Mouse (Mus musculus): ENCODE measurements around the gene Zfp14. TPM values are rescaled to one million over a fixed set of nuclear protein-coding genes. Genes with fewer than 3 reads are reported as not detected.
A peak's percentile ranks its signal among the peaks of the same experiment; 100 is the strongest.

The Zfp14 gene
- polyA plus RNA-seq, 1 experiment from 2014 or later = 8.7 TPM

DNA sequence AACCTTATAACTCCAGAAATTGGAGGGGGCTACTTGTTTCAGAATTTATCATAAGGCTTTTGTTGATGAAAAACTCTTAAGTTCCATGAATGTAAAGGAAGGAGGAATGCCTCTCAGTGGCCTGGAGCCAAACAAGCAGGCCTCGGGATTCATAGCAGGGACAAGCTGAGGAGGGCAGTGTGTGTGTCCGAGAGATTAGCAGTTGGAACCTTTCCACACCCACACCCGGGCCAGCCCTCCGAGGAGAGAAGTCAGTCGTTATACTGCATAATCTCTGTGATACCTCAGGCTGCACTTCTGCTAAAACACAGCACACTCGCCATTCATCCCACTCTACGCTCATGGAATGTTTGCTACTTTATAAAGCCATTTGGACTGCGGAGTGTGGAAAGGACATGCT, 27.4 kb downstream of the Zfp14 start:
- no peak overlapping the region for H3K4me2 ChIP-seq (replicated peaks)
- H3K4me1 ChIP-seq = no peaks in the 10 kb centered on the region
- H3K36me3 ChIP-seq = peaks cover 66% of the 10 kb centered on the region
- no peaks in the 10 kb centered on the region for H3K9me3 ChIP-seq
- H3K4me3 ChIP-seq = no peak overlapping the region
- no peaks in the 10 kb centered on the region for H3K27me3 ChIP-seq (replicated peaks)
- no peak overlapping the region for H3K9ac ChIP-seq
- no peak for ATAC-seq (ENCODE audit: low FRiP score, low read depth)
- WGBS = 95% methylated on average over 8 of the region's 8 CpGs
- H3K27ac ChIP-seq = no peak overlapping the region

DNA sequence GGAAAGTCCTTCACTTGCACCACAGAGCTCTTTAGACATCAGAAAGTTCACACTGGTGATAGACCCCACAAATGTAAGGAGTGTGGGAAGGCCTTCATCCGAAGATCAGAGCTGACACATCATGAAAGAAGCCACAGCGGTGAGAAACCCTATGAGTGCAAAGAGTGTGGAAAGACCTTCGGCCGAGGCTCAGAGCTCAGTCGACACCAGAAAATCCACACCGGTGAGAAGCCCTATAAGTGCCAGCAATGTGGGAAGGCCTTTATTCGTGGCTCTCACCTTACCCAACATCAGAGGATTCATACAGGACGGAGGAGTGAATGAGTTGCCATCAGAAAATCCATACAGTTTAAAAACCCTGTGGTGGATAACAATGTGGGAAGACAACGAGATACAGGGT, 27.9 kb downstream of the Zfp14 start:
- Histone ChIP-seq H3K9ac (no peak overlapping the region), H3K27me3 (replicated peaks) (no peaks in the 10 kb centered on the region), H3K4me1 (no peaks in the 10 kb centered on the region), H3K4me3 (no peak overlapping the region), H3K27ac (no peak overlapping the region), H3K36me3 (peaks cover 67% of the 10 kb centered on the region), H3K4me2 (replicated peaks) (no peak overlapping the region), H3K9me3 (no peaks in the 10 kb centered on the region)
- ATAC-seq (ENCODE audit: low FRiP score, low read depth) = no peak
- 95% methylated on average over 9 of the region's 9 CpGs for WGBS

DNA sequence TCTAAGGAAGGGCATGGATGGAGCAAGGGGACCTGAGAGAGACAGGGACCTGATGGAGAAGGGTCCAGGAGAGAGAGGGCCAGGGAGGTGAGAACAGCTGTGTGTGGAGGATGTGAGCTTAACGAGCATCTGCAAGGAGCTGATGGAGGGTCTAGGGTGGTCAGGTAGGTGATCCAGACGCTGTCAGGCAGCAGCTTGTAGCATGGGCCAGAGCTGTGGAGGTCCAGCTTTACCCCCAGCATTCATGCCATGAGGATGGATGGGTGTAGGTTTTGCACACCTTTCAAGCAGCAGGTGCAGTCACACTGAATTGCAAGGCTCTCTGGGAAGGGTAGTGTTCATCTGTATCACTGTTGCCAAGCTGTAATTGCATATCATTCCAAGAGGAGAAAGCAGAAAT, 31.6 kb downstream of the Zfp14 start:
- H3K27me3 ChIP-seq (replicated peaks) = no peaks in the 10 kb centered on the region
- peaks cover 76% of the 10 kb centered on the region for H3K36me3 ChIP-seq
- no peak overlapping the region for H3K27ac ChIP-seq
- H3K9me3 ChIP-seq = no peaks in the 10 kb centered on the region
- 84% methylated on average over 2 of the region's 2 CpGs for WGBS
- ATAC-seq (ENCODE audit: low FRiP score, low read depth) = no peak
- H3K9ac ChIP-seq = no peak overlapping the region
- no peak overlapping the region for H3K4me3 ChIP-seq
- no peak overlapping the region for H3K4me2 ChIP-seq (replicated peaks)
- no peaks in the 10 kb centered on the region for H3K4me1 ChIP-seq

DNA sequence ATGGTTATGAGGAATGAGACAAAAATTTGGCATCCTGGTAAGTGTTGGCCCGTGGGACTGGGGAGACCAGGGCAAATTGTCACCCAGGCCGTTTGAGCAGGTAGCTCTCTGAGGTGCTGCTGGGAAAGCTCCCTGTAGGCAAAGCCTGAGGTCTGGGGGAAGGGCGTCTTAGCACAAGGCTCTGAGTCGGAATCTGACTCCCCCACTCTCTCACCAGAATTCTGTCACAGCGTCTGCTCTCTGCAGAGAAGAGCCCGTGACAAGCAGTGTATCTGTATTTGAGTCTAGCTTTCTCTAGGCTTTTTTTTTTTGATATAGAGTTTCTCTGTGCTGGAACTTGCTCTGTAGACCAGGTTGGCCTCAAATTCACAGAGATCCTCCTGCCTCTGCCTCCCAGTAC, 34.0 kb downstream of the Zfp14 start:
- no peak overlapping the region for H3K4me2 ChIP-seq (replicated peaks)
- H3K36me3 ChIP-seq = peaks cover 69% of the 10 kb centered on the region
- 89% methylated on average over 6 of the region's 6 CpGs for WGBS
- no peak overlapping the region for H3K4me3 ChIP-seq
- no peak overlapping the region for H3K9ac ChIP-seq
- no peaks in the 10 kb centered on the region for H3K9me3 ChIP-seq
- no peak for ATAC-seq (ENCODE audit: low FRiP score, low read depth)
- no peak overlapping the region for H3K27ac ChIP-seq
- H3K27me3 ChIP-seq (replicated peaks) = no peaks in the 10 kb centered on the region
- no peaks in the 10 kb centered on the region for H3K4me1 ChIP-seq

DNA sequence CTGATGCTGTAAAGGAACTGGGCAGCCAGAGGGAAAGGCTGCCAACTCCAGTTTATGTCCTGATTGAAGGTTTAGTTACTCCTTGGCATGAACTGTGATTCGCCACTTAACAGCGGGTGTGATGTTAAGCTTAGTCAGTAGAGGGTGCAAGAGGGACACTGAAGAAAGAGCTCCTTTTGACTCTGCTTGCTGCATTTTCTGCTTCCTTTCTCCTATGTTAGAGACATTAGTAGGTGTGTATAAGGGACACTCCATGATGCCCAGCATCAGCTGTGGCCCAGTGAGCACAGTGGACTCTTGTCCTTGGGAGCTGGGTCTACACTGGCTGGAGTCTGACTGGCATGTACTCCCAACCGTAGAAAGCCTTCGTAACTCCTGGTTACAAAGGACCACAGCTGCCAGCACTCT, 38.2 kb downstream of the Zfp14 start:
- no peak overlapping the region for H3K4me2 ChIP-seq (replicated peaks)
- 79% methylated on average over 4 of the region's 4 CpGs for WGBS
- H3K27ac ChIP-seq = no peak overlapping the region

DNA sequence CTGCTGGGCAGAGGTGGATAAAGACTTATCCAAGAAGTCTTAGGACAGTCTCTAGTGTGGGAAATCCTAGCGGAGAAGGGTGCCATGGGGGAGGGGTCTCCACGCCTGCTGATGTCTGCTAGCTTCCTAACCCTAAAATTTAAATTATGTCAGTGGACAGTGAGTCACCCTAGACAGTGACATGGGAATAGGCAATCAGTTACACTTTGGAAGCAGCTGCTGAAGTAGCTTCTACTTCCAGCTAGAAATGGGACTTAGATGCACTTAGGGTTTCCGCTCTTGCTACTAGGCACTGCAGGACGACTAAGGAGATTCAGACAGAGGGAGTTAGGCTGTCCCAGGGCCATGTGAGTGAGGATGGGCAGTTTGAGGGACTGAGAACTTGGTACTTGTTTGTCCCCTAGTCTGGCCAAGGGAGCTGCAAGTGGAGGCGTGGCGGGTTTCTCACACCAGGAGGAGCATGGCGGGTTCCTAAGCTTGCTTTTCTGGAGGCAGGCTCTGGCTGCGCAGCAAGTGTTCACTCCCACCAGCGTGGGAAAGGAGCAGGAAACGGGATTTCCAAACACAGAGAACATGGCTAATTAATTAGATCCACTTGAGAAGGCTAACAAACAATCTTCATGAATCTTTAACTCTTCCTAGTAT, 40.5 kb downstream of the Zfp14 start:
- WGBS = 79% methylated on average over 10 of the region's 10 CpGs
- H3K9ac ChIP-seq = no peak overlapping the region

More for the DNA sequence above, 38.2 kb downstream of the Zfp14 start:
- Histone ChIP-seq H3K4me1 (peaks cover 28% of the 10 kb centered on the region), H3K4me3 (no peak overlapping the region), H3K9ac (no peak overlapping the region), H3K36me3 (peaks cover 43% of the 10 kb centered on the region), H3K9me3 (no peaks in the 10 kb centered on the region), H3K27me3 (replicated peaks) (no peaks in the 10 kb centered on the region)
- ATAC-seq (ENCODE audit: low FRiP score, low read depth) = no peak

DNA sequence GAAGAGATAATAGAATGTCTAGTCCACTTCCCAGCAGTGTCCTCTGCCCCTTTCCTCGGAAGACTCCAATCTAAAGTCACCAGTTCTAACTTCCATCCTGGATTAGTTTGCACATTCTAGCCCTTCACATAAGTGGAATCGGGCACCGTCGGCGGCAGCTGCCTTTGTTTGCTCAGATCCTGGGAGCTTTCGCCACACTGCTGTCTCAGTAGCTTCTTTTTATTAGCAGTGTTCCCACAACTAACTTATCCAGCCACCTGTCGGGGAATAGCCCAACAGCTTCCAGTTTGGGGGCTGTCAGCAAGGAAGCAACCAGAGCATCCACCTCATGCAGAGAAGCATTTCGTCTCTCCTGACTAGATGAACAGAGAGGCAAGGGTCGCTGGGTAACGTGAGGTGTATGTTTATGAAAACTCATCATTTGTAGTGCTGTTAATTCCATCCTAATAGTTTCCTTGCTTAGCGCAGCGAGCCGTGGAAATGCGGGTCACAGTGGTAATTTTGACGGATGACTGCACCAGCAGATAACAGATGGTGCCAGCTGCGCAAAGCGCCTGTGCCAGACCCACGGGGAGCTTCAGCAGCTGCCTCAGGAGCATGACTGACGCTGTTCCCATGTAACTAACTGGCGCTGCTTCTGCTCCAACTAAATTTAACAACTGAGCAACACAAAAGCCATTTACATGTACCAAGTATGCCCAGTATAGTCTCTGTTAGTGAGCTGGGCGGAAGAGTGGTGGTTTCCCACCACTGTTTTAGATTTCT, 41.7 kb downstream of the Zfp14 start:
- Histone ChIP-seq H3K9ac (no peak overlapping the region), H3K4me3 (no peak overlapping the region), H3K27ac (peak overlapping the region; percentile 27; the same call in 1 of the 2 replicates), H3K4me1 (peaks cover 30% of the 10 kb centered on the region), H3K4me2 (replicated peaks) (no peak overlapping the region; the same call in 1 of the 2 replicates), H3K27me3 (replicated peaks) (no peaks in the 10 kb centered on the region), H3K9me3 (no peaks in the 10 kb centered on the region), H3K36me3 (peaks cover 19% of the 10 kb centered on the region)
- peak; percentile 74 for ATAC-seq (ENCODE audit: low FRiP score, low read depth)
- 51% methylated on average over 21 of the region's 21 CpGs for WGBS

More for the DNA sequence above, 40.5 kb downstream of the Zfp14 start:
- H3K27ac ChIP-seq = no peak overlapping the region
- no peak overlapping the region for H3K4me3 ChIP-seq
- peaks cover 30% of the 10 kb centered on the region for H3K4me1 ChIP-seq
- no peaks in the 10 kb centered on the region for H3K27me3 ChIP-seq (replicated peaks)
- H3K36me3 ChIP-seq = peaks cover 26% of the 10 kb centered on the region
- no peaks in the 10 kb centered on the region for H3K9me3 ChIP-seq
- no peak for ATAC-seq (ENCODE audit: low FRiP score, low read depth)
- H3K4me2 ChIP-seq (replicated peaks) = no peak overlapping the region; the same call in 1 of the 2 replicates

DNA sequence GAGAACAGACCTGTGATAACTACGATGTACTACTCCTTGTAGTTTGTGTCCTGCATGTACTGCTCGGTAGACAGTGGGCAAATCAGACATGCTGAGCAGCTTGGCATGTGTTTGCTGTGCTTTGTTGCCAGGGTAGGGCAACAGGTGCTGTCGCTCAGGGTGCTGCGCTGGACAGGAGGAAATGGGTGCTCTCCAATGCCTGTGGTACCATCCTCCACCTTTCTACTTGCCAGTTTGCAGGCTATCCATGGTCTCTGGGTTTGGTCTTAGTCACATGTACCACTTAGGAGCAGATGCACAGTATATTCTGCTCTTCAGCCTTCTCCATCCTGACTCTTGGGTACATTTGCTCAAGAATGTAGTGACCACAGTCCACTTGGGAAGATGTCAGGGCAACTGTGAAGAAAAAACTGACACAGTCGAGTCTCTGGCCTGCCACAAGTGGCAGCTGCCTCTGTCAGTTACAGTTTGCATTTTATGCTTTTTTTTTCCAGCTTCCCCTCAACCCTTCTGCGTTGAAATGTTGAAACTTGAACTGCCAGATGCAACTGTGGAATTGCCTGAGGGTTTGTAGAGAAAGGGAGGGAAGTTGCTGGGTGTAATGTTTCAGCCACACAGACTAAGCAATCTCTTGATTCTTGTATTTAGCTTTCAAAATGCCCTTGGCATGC, 43.0 kb downstream of the Zfp14 start:
- Histone ChIP-seq H3K4me1 (peaks cover 30% of the 10 kb centered on the region), H3K4me3 (no peak overlapping the region), H3K9ac (no peak overlapping the region), H3K36me3 (peaks cover 6% of the 10 kb centered on the region), H3K27me3 (replicated peaks) (no peaks in the 10 kb centered on the region), H3K4me2 (replicated peaks) (no peak overlapping the region), H3K27ac (no peak overlapping the region), H3K9me3 (no peaks in the 10 kb centered on the region)
- no peak for ATAC-seq (ENCODE audit: low FRiP score, low read depth)
- 82% methylated on average over 6 of the region's 6 CpGs for WGBS

DNA sequence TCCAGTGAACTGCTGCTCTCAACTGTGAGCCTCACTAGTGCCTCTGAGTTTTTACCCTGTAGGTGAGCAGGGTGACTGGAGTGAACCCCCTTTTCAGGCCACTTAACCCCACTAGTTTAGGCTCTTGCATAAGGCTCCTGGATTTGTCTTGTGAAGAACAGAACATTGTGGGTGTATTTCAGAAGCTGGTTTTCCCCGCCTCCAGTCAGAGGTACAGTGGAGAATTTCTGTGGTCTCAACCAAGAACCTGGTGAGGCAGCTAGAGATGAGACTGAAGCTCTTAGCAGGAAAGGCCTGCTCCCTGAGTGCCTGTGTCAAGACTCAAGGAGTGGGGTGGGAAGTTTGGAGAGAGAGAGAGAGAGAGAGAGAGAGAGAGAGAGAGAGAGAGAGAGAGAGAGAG, 43.6 kb downstream of the Zfp14 start:
- H3K4me3 ChIP-seq = no peak overlapping the region
- peaks cover 30% of the 10 kb centered on the region for H3K4me1 ChIP-seq
- no peak overlapping the region for H3K27ac ChIP-seq
- H3K9me3 ChIP-seq = no peaks in the 10 kb centered on the region
- no peak for ATAC-seq (ENCODE audit: low FRiP score, low read depth)
- no peaks in the 10 kb centered on the region for H3K27me3 ChIP-seq (replicated peaks)
- H3K36me3 ChIP-seq = peaks cover 8% of the 10 kb centered on the region
- 90% methylated on average over 1 of the region's 1 CpGs for WGBS
- no peak overlapping the region for H3K4me2 ChIP-seq (replicated peaks)
- H3K9ac ChIP-seq = no peak overlapping the region

DNA sequence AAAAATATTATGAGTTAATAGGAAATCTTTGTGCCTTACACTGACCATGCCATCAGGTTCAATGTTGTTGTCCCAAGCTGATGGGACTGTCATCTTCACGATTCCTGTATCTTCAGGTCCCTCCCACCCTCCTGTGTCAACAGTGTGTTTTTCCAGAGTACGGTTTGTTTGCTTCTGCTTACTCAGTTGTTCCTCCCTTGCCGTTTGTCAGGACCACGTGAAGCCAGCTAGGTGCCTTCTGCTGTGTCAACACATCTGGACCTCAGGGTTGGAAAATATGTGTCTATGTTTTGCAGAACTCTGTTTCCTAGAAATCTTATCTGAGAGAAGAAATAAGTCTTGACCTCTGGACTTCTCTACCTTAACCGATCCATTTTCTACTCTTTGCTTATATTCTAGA, 50.6 kb downstream of the Zfp14 start:
- peaks cover 57% of the 10 kb centered on the region for H3K36me3 ChIP-seq

DNA sequence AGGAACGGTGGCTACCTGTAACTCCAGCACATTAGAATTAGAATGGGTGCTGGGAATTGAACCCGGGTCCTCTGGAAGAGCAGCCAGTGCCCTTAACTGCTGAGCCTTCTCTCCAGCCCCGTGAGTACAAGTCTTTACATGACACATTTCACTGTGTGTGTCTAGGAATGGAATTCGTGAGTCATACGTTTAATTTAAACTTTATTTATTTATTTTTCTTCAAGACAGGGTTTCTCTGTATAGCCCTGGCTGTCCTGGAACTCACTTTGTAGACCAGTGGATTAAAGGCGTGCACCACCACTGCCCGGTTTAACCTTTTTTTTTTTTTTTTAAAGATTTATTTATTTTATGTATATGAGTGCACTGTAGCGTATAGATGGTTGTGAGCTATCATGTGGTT, 56.0 kb downstream of the Zfp14 start:
- Histone ChIP-seq H3K27ac (no peak overlapping the region), H3K36me3 (peaks cover 77% of the 10 kb centered on the region), H3K9ac (no peak overlapping the region), H3K4me1 (no peaks in the 10 kb centered on the region), H3K27me3 (replicated peaks) (no peaks in the 10 kb centered on the region), H3K4me3 (no peak overlapping the region), H3K9me3 (no peaks in the 10 kb centered on the region; the same call in 1 of the 2 replicates), H3K4me2 (replicated peaks) (no peak overlapping the region)
- no peak for ATAC-seq (ENCODE audit: low FRiP score, low read depth)
- WGBS = 93% methylated on average over 8 of the region's 8 CpGs

More for the DNA sequence above, 50.6 kb downstream of the Zfp14 start:
- Histone ChIP-seq H3K27ac (no peak overlapping the region), H3K9ac (no peak overlapping the region), H3K4me3 (no peak overlapping the region), H3K27me3 (replicated peaks) (no peaks in the 10 kb centered on the region), H3K4me2 (replicated peaks) (no peak overlapping the region), H3K4me1 (no peaks in the 10 kb centered on the region), H3K9me3 (no peaks in the 10 kb centered on the region; the same call in 1 of the 2 replicates)
- WGBS = 87% methylated on average over 5 of the region's 5 CpGs
- ATAC-seq (ENCODE audit: low FRiP score, low read depth) = no peak

DNA sequence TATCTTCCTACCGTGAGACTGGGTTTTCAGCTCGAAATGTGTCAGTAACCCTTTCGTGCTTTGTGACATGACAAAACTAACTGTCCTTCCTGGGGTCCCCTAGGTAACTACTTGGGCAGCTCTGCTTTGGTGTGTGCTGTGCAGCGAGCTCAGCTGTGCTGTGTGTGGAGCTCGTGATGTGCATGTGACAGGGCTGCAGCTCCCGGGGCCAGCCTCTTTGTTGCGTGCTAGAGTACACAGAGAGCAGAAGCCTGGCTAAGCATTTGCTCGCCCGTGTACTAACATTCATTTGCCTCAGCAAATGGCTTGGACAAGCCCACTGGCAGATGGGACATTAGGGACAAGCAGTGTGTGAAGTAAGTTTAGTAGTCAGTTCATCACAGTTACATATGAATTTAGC, 57.8 kb downstream of the Zfp14 start:
- Histone ChIP-seq H3K27ac (no peak overlapping the region), H3K4me2 (replicated peaks) (no peak overlapping the region), H3K27me3 (replicated peaks) (no peaks in the 10 kb centered on the region), H3K9me3 (no peaks in the 10 kb centered on the region), H3K36me3 (peaks cover 67% of the 10 kb centered on the region), H3K4me1 (no peaks in the 10 kb centered on the region), H3K4me3 (no peak overlapping the region), H3K9ac (no peak overlapping the region)
- no peak for ATAC-seq (ENCODE audit: low FRiP score, low read depth)
- 97% methylated on average over 9 of the region's 9 CpGs for WGBS
